Mouse (Mus musculus) cerebellum, postnatal 36 days (tissue): ENCODE results near the gene Cidec.
A peak's percentile ranks its signal among the peaks of the same experiment; 100 is the strongest.

Experiments used
- DNase-seq, 2 experiments: peaks; one replicate each; pipeline ENCODE4 v3.0.0; 2021 to 2022; ENCODE audit warnings: mixed read lengths in 2 of 2

Cidec gene

GRCm38 (mm10) chr6:113435664-113436205 lies at the start of gene Cidec:
TSS of gene Cidec (minus strand) at chr6:113435760.
- DNase-seq = no peak

GRCm38 (mm10) chr6:113483729-113484128 lies 48.2 kb upstream of the Cidec start:
- DNase-seq = peak; percentile 42 to 45

- peak; percentile 95 for DNase-seq
These were observed 47.6 kb upstream of the Cidec start, which contains the start of gene Creld1 for GRCm38 (mm10) chr6:113483100-113483615. TSS of gene Creld1 (plus strand) at chr6:113483297.

GRCm38 (mm10) chr6:113482477-113483099 lies 47.0 kb upstream of the Cidec start:
- peak; percentile 62 to 65 for DNase-seq

GRCm38 (mm10) chr6:113480555-113481373 lies 45.2 kb upstream of the Cidec start:
- DNase-seq = no peak

- no peak for DNase-seq
These were observed 43.3 kb upstream of the Cidec start for GRCm38 (mm10) chr6:113478906-113479305.

GRCm38 (mm10) chr6:113477353-113477752 lies 41.8 kb upstream of the Cidec start:
- no peak for DNase-seq

- DNase-seq = no peak
These were observed 38.2 kb upstream of the Cidec start for GRCm38 (mm10) chr6:113473715-113474114.

- DNase-seq = no peak
These were observed 37.7 kb upstream of the Cidec start for GRCm38 (mm10) chr6:113473246-113473645.

- DNase-seq = no peak
These were observed 36.5 kb upstream of the Cidec start for GRCm38 (mm10) chr6:113472061-113472460.

GRCm38 (mm10) chr6:113471297-113471936 lies 35.9 kb upstream of the Cidec start, which contains the start of gene Il17rc:
TSS of gene Il17rc (plus strand) at chr6:113471427.
- DNase-seq = no peak

- peak; percentile 78 to 82 for DNase-seq
These were observed 33.9 kb upstream of the Cidec start for GRCm38 (mm10) chr6:113469432-113469831.

- peak; percentile 69 to 74 for DNase-seq
These were observed 33.5 kb upstream of the Cidec start for GRCm38 (mm10) chr6:113469021-113469420.

GRCm38 (mm10) chr6:113468512-113468911 lies 33.0 kb upstream of the Cidec start:
- no peak for DNase-seq

- DNase-seq = no peak
These were observed 30.0 kb upstream of the Cidec start for GRCm38 (mm10) chr6:113465602-113466001.

GRCm38 (mm10) chr6:113464040-113464439 lies 28.5 kb upstream of the Cidec start:
- no peak for DNase-seq

GRCm38 (mm10) chr6:113458635-113459034 lies 23.1 kb upstream of the Cidec start:
- DNase-seq = peak; percentile 36 to 40

GRCm38 (mm10) chr6:113457952-113458534 lies 22.5 kb upstream of the Cidec start, which contains the start of gene Il17re:
TSS of gene Il17re (plus strand) at chr6:113458484.
- no peak for DNase-seq

- no peak for DNase-seq
These were observed 19.4 kb upstream of the Cidec start for GRCm38 (mm10) chr6:113455007-113455406.

GRCm38 (mm10) chr6:113451839-113452238 lies 16.3 kb upstream of the Cidec start:
- DNase-seq = no peak

GRCm38 (mm10) chr6:113447639-113448038 lies 12.1 kb upstream of the Cidec start:
- peak in 1 of 2 experiments; percentile 15 for DNase-seq

GRCm38 (mm10) chr6:113444207-113444965 lies 8.8 kb upstream of the Cidec start:
- DNase-seq = no peak
